Comparison of ENCODE assay signal across 17 mouse cellular contexts in genomic region chr10:71007956-71008355, GRCm38 (mm10).
DNase-seq lines count a peak whose midpoint lies in the region; ATAC-seq and TF ChIP-seq lines count a peak whose summit lies in the region.
"Had no signal": no experiment of that assay in that cellular context is flagged by ENCODE, and none has a peak within 500 bp of the region (broad histone marks: within the 10 kb centered on the region; RNA-seq: fewer than 3 reads in every experiment).

No protein-coding gene starts in this region.

- TF ChIP-seq EP300 in heart, postnatal 0 days (IDR thresholded peaks at IDR 0.05; ENCODE audit: low read depth): 0 out of 2 replicates have a peak, but pooled peaks have one; percentile 44
- no peak for TF ChIP-seq EP300 in liver, postnatal 0 days (IDR thresholded peaks at IDR 0.05; ENCODE audit: low read depth)

- H3K4me2 ChIP-seq in heart, postnatal 0 days (ENCODE audit: low read depth, low read length): no peak overlapping the region
- H3K4me2 ChIP-seq in liver, postnatal 0 days (ENCODE audit: low read depth, low read length): no peak overlapping the region
- H3K4me2 ChIP-seq: embryonic facial prominence, embryonic 12.5 days; forebrain, embryonic 12.5 days; neural tube, embryonic 12.5 days had no signal

- WGBS in heart, postnatal 0 days: 71% methylated on average over 9 of the region's 9 CpGs
- 78% methylated on average over 9 of the region's 9 CpGs for WGBS in liver, postnatal 0 days (ENCODE audit: insufficient replicate concordance)

- no peaks in the 10 kb centered on the region for H3K9me3 ChIP-seq in heart, postnatal 0 days (replicated peaks; ENCODE audit: control insufficient read depth, low read length)
- no peaks in the 10 kb centered on the region for H3K9me3 ChIP-seq in liver, postnatal 0 days (ENCODE audit: low read length)
- H3K9me3 ChIP-seq: embryonic facial prominence, embryonic 12.5 days; forebrain, embryonic 12.5 days; neural tube, embryonic 12.5 days had no signal

- TF ChIP-seq CTCF in gastrocnemius, adult 2 months (IDR thresholded peaks at IDR 0.05): no peak
- no peak for TF ChIP-seq CTCF in heart, postnatal 0 days (IDR thresholded peaks at IDR 0.05; ENCODE audit: low read depth)
- TF ChIP-seq CTCF in liver, postnatal 0 days (IDR thresholded peaks at IDR 0.05; ENCODE audit: low read depth): no peak

- peak; percentile 25 for DNase-seq in gastrocnemius, adult 2 months
- DNase-seq in gastrocnemius, postnatal 14 days: no peak
- DNase-seq in heart, postnatal 0 days (ENCODE audit: low spot score): peak; percentile 31
- DNase-seq in lung, postnatal 14 days: peak; percentile 26
- DNase-seq in liver, postnatal 0 days: no peak
- DNase-seq in right cerebral cortex, postnatal 14 days: no peak
- DNase-seq in testis, postnatal 10 days (ENCODE audit: low spot score): no peak
- DNase-seq: adrenal gland, postnatal 36 days; cerebellum, adult 2 months; midbrain, embryonic 14.5 days; thymus, postnatal 36 days had no signal

- no peak overlapping the region; the same call in 1 of the 2 replicates for H3K4me3 ChIP-seq in gastrocnemius, adult 2 months
- no peak overlapping the region for H3K4me3 ChIP-seq in brown adipose tissue, adult 24 weeks (ENCODE audit: insufficient read depth, low read depth, low read length)
- no peak overlapping the region for H3K4me3 ChIP-seq in heart, postnatal 0 days (ENCODE audit: low read depth, low read length)
- H3K4me3 ChIP-seq in liver, postnatal 0 days (ENCODE audit: low read depth, low read length): no peak overlapping the region
- H3K4me3 ChIP-seq: embryonic facial prominence, embryonic 12.5 days; forebrain, embryonic 12.5 days; neural tube, embryonic 12.5 days had no signal

- H3K27me3 ChIP-seq in heart, postnatal 0 days (ENCODE audit: control insufficient read depth, insufficient read depth, low read length): no peaks in the 10 kb centered on the region
- H3K27me3 ChIP-seq in liver, postnatal 0 days (ENCODE audit: insufficient read depth, low read length): no peaks in the 10 kb centered on the region
- H3K27me3 ChIP-seq: embryonic facial prominence, embryonic 12.5 days; forebrain, embryonic 12.5 days; neural tube, embryonic 12.5 days had no signal

- ATAC-seq in heart, postnatal 0 days (ENCODE audit: insufficient read depth, low read depth): peak; percentile 47; the same call in 1 of the 2 replicates
- no peak for ATAC-seq in liver, postnatal 0 days
- ATAC-seq: CD4-positive, CD25-positive, alpha-beta regulatory T cell, adult 4 months had no signal

- H3K9ac ChIP-seq in heart, postnatal 0 days (replicated peaks; ENCODE audit: low read depth, low read length): no peak overlapping the region
- no peak overlapping the region for H3K9ac ChIP-seq in liver, postnatal 0 days (replicated peaks)
- H3K9ac ChIP-seq: embryonic facial prominence, embryonic 12.5 days; forebrain, embryonic 12.5 days; liver, embryonic 14.5 days; neural tube, embryonic 12.5 days had no signal

- peaks cover 6% of the 10 kb centered on the region; the same call in 1 of the 2 replicates for H3K4me1 ChIP-seq in brown adipose tissue, adult 24 weeks (ENCODE audit: control insufficient read depth, insufficient read depth, insufficient read length, low read length)
- H3K4me1 ChIP-seq in heart, postnatal 0 days (ENCODE audit: control insufficient read depth, insufficient read depth): no peaks in the 10 kb centered on the region
- H3K4me1 ChIP-seq in liver, postnatal 0 days (ENCODE audit: insufficient read depth): no peaks in the 10 kb centered on the region
- H3K4me1 ChIP-seq: embryonic facial prominence, embryonic 12.5 days; forebrain, embryonic 12.5 days; neural tube, embryonic 12.5 days had no signal

- peak overlapping the region; percentile 41 for H3K27ac ChIP-seq in gastrocnemius, adult 2 months
- peak overlapping the region; percentile 11; the same call in 1 of the 2 replicates for H3K27ac ChIP-seq in brown adipose tissue, adult 24 weeks (replicated peaks; ENCODE audit: low read depth, low read length)
- peak overlapping the region; percentile 41; the same call in 1 of the 2 replicates for H3K27ac ChIP-seq in heart, postnatal 0 days (ENCODE audit: low read depth)
- H3K27ac ChIP-seq in liver, postnatal 0 days (ENCODE audit: low read depth): no peak overlapping the region
- H3K27ac ChIP-seq: embryonic facial prominence, embryonic 12.5 days; forebrain, embryonic 12.5 days; liver, embryonic 14.5 days; neural tube, embryonic 12.5 days had no signal

- intact Hi-C loops in gastrocnemius, adult 2 months (cut with DNase I): no loop called here
- intact Hi-C loops in gastrocnemius, postnatal 14 days (cut with DNase I; ENCODE audit: low total_unique reads): no loop called here

- no peaks in the 10 kb centered on the region for H3K36me3 ChIP-seq in heart, postnatal 0 days (replicated peaks; ENCODE audit: control insufficient read depth, insufficient read depth, low read length)
- H3K36me3 ChIP-seq in liver, postnatal 0 days (replicated peaks; ENCODE audit: insufficient read depth, low read length): no peaks in the 10 kb centered on the region
- H3K36me3 ChIP-seq: embryonic facial prominence, embryonic 12.5 days; forebrain, embryonic 12.5 days; neural tube, embryonic 12.5 days had no signal

Comparison
In these comparisons a context has a peak if more than half of its experiments do, and no peak if none do; other contexts are left out.
1. DNase-seq: peak in gastrocnemius, adult 2 months (single experiment), heart, postnatal 0 days (single experiment) and lung, postnatal 14 days (single experiment); none in gastrocnemius, postnatal 14 days (single experiment), liver, postnatal 0 days (single experiment), right cerebral cortex, postnatal 14 days (single experiment) and testis, postnatal 10 days (single experiment).